Mouse (Mus musculus) ovary, postnatal 36 days (tissue): ENCODE results near the gene Ptgfrn.

Source experiments
- DNase-seq: peaks from one replicate; pipeline ENCODE4 v3.0.0; 2022; ENCODE audit warnings: low spot score, mixed read lengths

Ptgfrn gene

DNA sequence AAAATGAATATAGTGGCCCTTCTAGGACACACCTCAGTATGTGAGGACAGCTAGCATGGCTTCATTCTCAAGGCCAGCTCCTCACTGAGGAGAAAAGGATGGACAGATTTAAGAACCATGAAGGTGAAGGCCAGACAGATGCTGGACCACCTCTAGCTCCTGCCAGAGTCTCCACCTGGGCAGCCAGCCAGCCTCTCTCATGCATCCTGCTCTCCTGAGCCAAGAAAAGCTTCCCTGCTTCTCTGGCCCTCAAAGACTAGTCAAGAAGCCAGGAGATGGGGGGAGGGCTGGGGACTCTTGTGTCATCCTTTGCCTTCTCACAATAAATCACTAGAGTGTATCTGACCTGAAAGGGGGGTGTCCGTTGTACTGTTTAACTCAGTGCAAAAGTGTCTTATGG is 31.7 kb downstream of the Ptgfrn start:
- peak; percentile 49 for DNase-seq

DNA sequence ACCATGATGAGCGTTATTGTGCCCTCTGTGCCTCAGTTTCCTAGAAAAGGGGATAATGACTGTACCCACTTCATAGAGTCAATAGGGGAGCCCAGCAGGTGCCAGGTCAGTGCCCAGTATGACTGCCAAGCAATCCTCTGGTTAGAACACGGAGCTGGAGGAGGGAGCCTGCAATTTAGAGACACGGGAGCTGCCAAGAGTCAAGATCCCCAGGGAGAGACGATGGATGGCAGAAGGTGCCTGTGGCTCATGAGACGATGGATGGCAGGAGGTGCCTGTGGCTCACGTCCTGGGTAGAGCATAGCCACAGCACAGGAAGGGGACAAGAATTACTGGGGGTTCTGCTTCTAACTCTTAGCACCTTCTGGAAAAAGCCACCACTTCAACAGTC is 32.4 kb downstream of the Ptgfrn start:
- DNase-seq = no peak

DNA sequence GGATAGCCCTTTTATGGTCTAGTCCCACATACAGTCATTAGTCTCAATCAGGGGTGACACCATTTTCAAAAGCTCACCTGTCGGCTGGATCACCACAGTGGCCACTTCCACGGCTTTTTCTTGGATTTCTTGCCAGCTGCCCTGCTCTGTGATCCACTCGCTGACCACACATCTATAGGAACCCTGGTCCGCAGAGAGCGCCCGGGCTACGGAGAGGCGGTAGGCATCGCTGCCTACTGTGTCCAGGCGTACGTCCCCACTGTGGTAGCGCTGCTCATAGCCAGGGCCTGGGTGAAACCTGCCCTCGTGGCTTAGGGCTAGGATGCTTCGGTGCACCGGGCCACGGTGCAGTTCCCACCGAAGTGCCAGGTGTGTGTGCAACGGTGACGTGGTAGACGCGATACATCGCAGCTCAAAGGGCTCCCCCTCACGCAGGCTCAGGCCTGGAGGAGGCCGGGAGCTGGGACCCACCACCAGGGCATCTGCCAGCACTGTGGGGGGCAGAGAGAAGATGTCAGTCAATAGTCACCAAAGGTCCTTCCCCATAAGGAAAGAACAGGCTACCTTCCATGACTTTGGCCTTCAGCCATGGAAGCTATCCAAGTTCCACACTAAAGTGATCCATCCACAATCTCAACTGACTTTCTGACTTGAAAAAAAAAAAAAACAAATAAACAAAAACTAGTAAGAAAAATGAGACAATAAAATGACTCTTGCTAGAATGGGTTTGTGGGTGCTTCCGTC is 32.9 kb downstream of the Ptgfrn start:
- DNase-seq = no peak

DNA sequence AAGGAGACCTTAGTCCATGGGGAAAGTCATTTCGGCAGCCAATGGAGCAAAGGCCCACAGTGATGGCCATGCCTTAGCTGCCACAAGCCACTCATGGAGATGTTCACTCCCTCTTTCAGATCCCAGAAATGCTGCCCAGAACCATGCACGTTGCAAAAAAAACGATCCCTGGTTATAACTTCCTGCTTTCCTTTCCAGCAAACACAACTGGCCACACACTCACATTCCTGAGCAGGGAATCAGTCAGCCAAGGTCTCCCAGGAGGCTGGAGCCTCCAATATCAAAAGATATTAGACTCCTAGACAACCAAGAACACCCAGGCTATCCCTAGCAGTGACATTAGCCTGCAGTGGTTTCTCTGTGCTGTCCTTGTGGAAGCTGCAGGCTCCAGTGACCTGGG is 34.2 kb downstream of the Ptgfrn start:
- peak; percentile 18 for DNase-seq

DNA sequence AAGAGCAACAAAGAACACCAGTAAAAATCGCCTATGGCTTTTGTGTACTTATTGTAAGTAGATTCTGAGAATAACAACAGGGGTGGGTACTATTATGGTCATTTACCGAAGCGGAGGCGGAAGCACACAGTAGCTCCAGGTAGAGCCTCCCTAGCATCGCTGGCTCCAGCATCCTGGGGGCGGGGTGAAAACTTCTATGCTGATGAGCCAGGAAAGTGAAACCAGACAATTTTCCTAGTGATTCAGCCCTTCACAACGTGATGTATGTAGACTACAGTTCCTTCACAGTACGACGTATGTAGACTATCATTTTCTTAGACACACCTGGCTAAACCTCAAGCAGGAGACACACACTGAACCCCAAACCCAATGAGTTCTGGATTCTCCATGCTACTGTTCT is 36.7 kb downstream of the Ptgfrn start:
- DNase-seq = no peak

DNA sequence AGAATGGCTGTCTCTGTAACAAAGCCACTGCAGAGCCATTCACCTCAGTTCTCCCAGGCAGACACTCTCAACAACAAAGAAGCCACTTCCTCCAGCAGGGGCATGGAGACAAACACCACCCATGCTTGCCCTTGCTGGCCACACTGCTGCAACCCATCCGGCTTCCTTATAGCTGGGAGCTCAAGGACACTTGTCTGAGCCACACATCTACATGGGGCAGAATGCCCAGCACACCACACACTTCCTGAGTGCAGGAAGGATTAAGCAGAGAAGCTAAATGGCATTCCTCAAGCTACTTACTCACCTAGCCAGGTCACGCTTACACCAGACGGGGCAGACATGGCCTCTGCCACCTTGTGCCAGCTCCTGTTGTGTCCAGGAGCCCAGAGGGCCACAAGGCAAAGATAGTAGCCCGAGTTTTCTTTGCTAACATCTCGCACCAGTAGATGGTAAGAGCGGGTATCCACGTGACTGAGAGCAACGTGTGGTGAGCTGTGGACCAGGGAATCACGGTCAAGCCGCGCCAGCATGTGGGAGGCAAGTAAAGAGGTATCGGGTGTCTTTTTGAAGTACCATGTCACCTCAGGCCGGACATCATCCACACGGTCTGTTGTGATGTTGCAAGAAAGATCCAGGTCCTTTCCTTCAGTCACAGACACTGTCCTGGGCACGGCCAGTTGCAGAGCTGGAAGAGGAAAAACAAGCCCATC is 37.4 kb downstream of the Ptgfrn start:
- DNase-seq = no peak

DNA sequence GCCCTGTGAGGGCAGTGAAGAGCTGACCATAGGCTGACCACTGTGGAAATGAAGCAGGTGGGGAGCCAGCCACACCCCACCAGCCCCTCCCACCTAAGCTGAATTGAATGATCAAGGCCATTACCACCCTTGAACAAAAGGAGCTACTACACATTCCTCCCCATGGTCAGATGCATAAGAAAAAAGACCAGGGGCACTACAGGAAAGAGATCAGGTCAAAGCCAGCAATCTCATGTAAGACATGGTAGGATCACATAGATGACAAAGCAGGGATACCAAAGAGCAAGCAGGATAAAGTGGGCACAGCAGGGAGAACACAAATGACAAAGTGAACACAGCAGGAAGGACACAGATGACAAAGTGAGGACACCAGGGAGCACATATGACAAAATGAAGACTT is 38.5 kb downstream of the Ptgfrn start:
- DNase-seq = no peak

DNA sequence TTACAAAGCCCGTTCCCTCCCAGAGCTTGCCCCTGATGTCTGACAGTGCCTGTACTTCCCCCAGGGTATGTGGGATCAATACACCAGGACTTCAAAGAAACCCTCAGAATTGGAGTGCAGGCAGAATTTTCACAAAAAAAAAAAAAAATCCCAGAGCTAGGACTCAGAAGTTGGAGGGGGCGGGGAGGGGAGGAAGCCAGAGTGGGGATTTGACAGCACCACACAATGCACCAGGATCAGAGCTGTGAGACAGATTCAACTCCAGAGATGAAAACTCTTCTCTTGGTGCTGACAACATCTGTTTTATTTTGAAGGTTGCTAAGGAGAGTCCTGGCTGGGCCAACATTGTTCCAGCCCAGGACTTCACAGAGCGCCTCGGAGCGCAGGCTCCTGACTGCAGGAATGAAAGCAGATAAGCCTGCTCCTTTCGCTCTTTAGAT is 39.3 kb downstream of the Ptgfrn start:
- DNase-seq = no peak

DNA sequence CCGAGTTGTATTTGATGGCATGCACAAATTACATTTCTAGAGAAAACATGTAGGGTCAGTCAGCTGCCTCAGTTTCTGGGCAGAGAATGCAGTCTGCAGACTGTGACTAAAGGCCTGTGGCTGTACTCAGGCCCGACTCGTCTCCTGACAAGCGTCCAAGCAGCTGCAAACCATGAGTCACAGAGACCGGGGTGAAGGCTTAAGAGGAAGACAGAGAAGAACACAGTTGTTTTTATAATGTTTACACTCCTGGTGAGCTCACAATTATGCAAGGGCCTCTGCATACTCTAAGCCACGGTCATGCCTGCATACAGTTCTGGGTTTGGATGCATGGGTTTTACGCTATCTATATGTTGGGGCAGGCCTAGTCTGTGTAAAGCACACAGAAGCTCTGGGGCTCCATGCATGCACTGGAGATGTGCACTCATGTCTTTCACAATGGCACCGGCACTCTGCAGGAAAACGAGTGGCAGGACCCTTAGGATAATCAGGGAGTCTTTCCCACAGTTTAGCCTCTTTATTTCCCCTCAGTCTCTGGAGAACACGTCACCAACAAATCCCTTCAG is 39.8 kb downstream of the Ptgfrn start:
- peak; percentile 38 for DNase-seq

DNA sequence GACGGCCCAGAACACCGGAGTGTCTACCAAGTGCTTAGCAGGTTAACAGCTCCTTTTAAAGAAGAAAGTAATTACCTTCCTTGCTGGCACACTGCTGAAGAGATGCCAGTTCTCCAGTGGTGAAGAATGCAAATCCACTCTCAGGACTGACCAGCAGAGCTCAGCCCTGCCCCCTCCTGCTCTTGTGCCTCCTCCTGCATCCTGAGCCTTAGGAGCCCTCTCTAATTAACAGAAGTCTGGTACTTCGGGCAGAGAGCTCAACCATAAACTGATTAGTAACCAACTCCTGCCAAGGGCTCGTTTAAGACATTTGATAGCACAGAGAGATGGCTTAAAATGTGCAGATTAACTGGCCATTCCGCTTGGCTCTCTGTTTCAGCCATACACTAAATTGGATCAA is 41.4 kb downstream of the Ptgfrn start:
- no peak for DNase-seq

DNA sequence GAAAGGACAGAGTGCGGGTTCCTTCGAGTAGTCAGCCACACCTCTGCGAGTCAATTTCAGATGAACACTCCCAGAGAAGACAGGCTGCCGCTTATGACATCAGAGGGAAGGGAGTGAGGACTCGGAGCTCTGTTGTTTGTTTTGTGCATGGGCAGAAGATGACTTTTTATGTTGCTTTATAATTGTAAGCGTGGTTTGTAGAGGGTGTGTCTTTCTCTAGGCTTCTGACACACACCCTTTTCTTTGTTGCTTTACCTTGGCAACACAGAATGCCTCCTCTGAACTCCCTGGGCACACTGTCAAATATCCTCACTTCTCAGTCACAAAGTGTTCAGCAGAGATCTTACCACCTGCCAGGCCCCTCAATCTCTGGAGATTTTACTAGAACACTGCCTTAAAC is 43.9 kb downstream of the Ptgfrn start:
- no peak for DNase-seq

DNA sequence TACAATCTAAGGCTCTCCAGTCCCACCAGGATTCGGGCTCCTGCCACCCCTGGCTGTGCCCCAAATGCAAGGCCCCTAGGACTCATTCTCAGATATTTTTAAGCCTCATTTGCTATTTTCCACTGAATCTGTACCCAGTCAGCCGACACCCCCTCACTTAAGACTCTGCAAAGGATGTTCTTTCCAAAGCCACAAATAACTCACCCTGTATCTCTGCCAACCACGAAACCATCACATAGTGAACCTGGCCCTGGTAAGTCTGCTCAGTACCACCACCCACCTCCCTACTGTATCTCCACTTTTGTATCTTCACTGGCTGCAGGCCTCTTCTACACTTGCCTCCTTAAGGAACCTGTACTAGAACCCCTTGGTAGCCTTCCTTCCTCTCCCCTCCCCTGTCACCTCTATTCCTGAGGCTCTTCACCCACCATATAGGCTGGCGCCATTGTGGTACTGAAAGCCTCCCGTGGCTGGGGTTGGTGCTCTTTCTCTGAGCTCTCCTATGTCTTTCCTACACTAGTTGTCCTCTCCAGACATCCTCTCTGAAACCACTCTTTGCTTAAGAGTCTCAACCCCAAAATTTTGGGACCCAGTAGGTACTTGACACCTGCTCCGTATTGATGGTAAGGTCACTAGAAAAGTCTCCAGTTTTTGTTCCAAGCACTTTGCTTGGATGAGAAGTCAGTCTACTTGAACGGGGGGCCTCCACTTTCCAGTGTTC is 48.1 kb downstream of the Ptgfrn start:
- no peak for DNase-seq

DNA sequence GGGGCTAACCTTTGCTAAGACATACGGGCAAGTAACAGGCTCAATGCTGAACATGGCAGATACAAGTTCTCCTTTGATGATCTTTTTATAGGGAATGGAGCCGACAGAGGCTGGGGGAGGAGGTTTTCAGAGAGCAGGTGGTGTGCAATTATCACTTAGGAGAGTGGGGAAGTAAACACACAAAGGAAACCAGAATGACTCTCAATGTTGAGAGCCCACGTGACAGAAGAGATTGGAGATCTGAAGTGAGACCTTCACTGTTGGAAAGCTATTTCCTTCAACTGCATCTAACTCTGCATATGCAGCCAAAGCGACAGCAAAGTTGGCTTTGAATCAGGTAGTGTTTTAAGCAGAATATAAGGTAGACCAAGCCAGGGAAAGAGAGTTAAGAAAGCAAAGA is 50.9 kb downstream of the Ptgfrn start:
- DNase-seq = no peak

DNA sequence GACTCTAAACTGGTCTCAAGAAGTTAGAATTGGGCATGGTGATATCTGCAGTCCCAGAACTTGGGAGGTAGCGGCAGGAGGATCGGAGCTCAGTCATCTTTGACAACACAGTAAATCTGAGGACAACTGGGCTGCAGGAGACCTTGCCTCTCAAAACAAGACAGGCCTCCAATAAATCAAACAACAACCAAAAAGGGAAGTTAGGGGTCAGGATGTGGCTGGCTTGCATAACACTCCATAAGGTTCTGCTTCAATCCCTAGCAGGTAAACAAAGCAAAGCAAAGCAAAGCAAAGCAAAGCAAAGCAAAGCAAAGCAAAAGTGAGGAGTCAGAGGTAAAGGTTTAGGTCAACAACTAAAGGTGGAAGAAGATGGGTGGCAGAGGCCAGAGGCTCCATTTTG is 51.9 kb downstream of the Ptgfrn start:
- no peak for DNase-seq

DNA sequence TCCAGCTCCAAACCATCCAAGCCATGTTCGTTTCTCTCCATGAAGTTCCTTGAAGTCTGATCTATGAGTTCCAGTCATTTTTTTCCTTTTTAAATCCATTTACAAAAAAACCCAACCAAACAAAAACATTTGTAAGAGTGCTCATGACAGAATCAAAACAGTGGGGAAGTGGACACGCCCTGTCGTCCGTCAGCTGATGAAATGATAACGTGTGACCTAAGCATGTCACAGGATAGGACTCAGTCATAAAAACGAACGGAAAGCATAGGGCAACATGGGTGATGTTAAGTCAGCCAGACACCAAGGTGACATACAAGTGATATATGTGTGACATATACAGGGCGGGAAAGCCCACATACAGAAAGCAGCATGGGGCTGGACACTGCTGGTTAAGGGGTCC is 54.9 kb downstream of the Ptgfrn start:
- DNase-seq = no peak

DNA sequence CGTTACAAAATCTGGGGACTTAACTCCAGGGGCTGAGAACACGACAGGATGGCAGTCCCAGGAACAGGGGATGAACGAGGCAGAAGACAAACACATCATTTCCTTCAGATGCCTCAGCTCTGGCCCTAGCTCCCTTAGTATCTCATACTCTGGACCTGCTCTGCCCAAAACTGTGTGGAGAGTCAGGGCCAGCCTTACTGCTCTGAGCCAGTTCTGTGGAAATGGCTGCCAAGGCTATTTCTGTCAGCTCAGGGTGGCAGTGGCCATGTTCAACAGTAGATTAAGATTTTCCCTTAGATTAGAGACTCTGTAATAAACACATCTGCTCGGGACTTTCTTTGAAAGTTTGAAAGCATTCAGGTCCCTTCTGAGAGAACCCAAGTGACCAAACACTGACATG is 58.5 kb downstream of the Ptgfrn start:
- DNase-seq = no peak

DNA sequence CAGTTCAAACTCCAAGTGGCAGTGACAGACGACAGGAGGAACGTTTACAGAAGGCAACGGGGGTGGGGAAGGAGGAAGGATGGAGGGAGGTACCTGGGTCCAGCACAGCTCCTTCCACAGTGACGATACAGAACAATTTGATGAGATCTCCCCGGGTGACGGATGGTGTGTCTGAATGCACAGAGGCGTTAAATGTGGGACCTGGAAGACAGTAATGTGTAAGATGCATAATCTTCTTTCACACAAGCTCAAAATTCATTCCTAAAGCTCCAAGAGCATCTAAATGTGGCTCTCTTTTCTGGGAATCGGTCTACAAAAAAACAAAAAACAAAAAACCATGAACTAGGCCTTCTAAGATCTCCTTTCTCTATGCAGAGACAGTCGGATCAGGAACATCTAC is 60.1 kb downstream of the Ptgfrn start:
- DNase-seq = no peak

DNA sequence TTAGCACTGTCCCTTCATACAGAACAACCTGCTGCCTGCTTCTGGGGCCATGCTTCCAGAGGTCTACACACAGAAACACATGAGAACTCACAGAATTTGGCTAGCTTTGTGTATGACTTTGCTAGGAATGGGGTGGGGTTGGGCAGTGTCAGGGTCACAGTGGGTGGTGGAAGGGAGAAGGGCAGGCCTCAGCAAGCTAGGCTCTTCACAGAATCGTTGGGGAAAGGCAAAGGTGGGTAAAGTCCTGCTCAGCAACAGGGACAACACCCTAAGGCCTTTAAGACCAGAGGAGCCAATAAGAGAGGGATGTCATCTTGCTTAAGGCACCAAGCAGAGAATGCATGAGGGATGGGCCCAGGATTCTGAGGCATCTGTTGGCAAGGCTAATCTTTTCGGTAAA is 61.3 kb downstream of the Ptgfrn start:
- no peak for DNase-seq

DNA sequence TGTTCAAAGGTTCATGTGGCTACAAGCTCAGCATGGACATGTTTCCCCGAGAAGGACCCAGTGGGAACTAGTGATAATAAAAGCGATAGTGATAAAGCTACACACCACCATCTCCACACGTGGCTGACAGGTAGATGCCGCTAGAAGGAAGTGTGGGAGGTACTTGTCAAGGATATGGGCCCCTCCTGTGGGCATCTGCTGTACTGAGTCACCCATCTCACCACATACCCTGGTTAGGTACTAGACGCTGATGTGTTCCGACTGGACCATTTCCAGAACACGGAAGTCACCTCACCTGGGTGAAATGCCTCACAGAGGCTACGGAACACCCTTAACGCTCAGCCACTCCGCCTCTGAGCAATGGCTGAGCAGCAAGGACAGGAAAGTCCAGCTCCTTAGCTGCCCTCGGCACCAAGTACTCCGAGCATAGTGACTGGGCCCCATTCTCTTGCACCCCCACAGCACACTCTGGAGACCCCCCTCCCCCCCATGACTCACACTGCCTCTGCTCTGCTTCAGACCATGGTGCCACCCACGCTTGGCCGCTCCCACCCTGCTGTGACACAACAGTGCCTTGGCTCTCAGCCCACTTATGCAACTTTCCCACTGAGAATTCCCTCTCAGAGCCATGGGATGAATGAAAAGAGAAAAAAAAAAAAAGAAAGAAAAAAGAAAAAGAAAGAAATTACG is 62.3 kb downstream of the Ptgfrn start:
- DNase-seq = peak; percentile 53

DNA sequence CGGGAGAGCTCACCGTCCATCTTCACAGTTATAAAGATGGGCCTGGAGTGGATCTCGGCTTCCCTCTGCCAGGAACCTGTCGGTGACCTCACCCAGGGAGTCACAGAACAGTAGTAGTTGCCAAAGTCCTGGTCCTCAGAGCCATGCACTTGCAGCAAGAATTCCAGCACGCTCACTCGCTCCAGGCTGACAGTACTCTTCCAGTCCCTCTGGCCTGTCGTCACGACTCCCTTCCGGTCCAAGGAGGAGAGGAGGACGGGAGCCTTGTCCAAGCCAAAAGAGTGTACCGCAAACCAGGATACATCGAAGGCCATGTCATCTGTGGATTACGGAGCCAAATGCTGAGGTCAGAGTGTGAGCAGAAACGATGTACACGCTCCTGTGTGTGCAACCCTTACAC is 64.6 kb downstream of the Ptgfrn start:
- peak; percentile 29 for DNase-seq

DNA sequence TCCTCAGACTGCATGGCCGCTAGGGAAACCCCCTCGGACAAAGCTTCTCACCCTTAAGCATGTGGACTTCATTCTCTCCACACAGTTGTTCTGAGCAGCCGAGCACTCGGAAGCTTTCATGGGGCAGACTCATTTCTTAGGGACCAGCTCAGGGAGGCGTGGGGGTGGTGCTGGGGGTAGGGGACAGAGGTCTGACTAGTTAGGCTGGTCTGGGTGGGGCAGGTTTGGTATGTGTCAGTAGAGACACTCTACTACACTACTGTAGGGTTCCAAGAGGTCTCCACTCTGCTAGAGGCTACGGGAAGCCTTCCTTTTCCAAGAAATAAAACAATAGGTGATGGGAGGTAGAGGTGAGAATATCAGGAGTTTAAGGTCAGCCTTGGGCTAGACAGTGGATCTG is 65.4 kb downstream of the Ptgfrn start:
- DNase-seq = no peak

DNA sequence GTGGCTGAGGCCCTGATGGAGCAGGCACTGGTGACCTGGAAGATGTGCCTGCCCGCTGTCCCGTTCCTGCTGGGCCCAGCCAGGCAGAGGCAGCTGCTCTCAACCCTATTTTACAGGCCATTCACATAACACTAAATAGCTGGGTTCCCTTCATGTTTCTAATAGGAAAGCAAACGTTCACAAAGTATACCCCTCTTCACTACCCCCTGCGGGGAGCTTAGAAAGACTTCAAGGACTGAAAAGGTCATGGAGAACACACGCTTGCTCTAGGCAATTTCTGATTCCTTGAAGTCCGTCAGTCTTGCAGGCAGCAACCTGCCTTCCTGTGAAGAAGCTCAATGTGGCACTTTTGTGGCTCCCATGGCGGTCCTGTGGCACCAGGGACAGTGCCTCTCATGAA is 68.1 kb downstream of the Ptgfrn start:
- DNase-seq = no peak
